ENCODE assay signal across 12 mouse cellular contexts in genomic region chr10:117994768-117995167, GRCm38 (mm10).
DNase-seq lines count a peak whose midpoint lies in the region; ATAC-seq and TF ChIP-seq lines count a peak whose summit lies in the region.
"Had no signal": no experiment of that assay in that cellular context is flagged by ENCODE, and none has a peak within 500 bp of the region (broad histone marks: within the 10 kb centered on the region; RNA-seq: fewer than 3 reads in every experiment).

No protein-coding gene starts in this region.

- H3K4me1 ChIP-seq in forebrain, embryonic 10.5 days, result peaks cover 25% of the 10 kb centered on the region
- H3K4me1 ChIP-seq in forebrain, embryonic 15.5 days, result peaks cover 12% of the 10 kb centered on the region
- H3K4me1 ChIP-seq in hindbrain, embryonic 15.5 days (replicated peaks), result peaks cover 14% of the 10 kb centered on the region
- H3K4me1 ChIP-seq in midbrain, postnatal 0 days (ENCODE audit: insufficient read depth, low read length), result 0 out of 2 replicates have a peak, but pooled peaks cover 3% of the 10 kb centered on the region
- no peaks in the 10 kb centered on the region for H3K4me1 ChIP-seq in liver, postnatal 0 days (ENCODE audit: insufficient read depth)
- H3K4me1 ChIP-seq: heart, embryonic 10.5 days; stomach, embryonic 15.5 days had no signal

- H3K4me3 ChIP-seq in forebrain, embryonic 10.5 days, result peak overlapping the region; percentile 20; the same call in 1 of the 2 replicates
- H3K4me3 ChIP-seq in forebrain, embryonic 15.5 days, result no peak overlapping the region
- no peak overlapping the region for H3K4me3 ChIP-seq in hindbrain, embryonic 15.5 days
- no peak overlapping the region for H3K4me3 ChIP-seq in midbrain, postnatal 0 days (ENCODE audit: low read depth, low read length)
- H3K4me3 ChIP-seq in liver, postnatal 0 days (ENCODE audit: low read depth, low read length), result no peak overlapping the region
- H3K4me3 ChIP-seq: heart, embryonic 10.5 days; stomach, embryonic 15.5 days had no signal

- H3K4me2 ChIP-seq in forebrain, embryonic 15.5 days (replicated peaks), result no peak overlapping the region
- H3K4me2 ChIP-seq in hindbrain, embryonic 15.5 days, result peak overlapping the region; percentile 10; the same call in 1 of the 2 replicates
- H3K4me2 ChIP-seq in midbrain, postnatal 0 days (ENCODE audit: low read depth, low read length, poor library complexity, severe bottlenecking), result no peak overlapping the region
- H3K4me2 ChIP-seq in liver, postnatal 0 days (ENCODE audit: low read depth, low read length), result no peak overlapping the region
- H3K4me2 ChIP-seq: stomach, embryonic 15.5 days had no signal

- no peaks in the 10 kb centered on the region for H3K36me3 ChIP-seq in forebrain, embryonic 10.5 days (replicated peaks)
- H3K36me3 ChIP-seq in forebrain, embryonic 15.5 days, result no peaks in the 10 kb centered on the region
- no peaks in the 10 kb centered on the region for H3K36me3 ChIP-seq in hindbrain, embryonic 15.5 days
- H3K36me3 ChIP-seq in midbrain, postnatal 0 days (ENCODE audit: insufficient read depth, low read length), result no peaks in the 10 kb centered on the region
- H3K36me3 ChIP-seq in liver, postnatal 0 days (replicated peaks; ENCODE audit: insufficient read depth, low read length), result no peaks in the 10 kb centered on the region
- H3K36me3 ChIP-seq: heart, embryonic 10.5 days; stomach, embryonic 15.5 days had no signal

- TF ChIP-seq EP300 in liver, postnatal 0 days (IDR thresholded peaks at IDR 0.05; ENCODE audit: low read depth), result no peak

- H3K9ac ChIP-seq in forebrain, embryonic 15.5 days (replicated peaks), result no peak overlapping the region
- no peak overlapping the region for H3K9ac ChIP-seq in hindbrain, embryonic 15.5 days
- H3K9ac ChIP-seq in midbrain, postnatal 0 days (replicated peaks; ENCODE audit: low read length, poor library complexity, severe bottlenecking), result no peak overlapping the region
- no peak overlapping the region for H3K9ac ChIP-seq in liver, postnatal 0 days (replicated peaks)
- H3K9ac ChIP-seq: stomach, embryonic 15.5 days had no signal

- 26% methylated on average over 9 of the region's 9 CpGs for WGBS in forebrain, embryonic 10.5 days
- 9% methylated on average over 9 of the region's 9 CpGs for WGBS in forebrain, embryonic 15.5 days
- 14% methylated on average over 9 of the region's 9 CpGs for WGBS in hindbrain, embryonic 15.5 days
- 18% methylated on average over 9 of the region's 9 CpGs for WGBS in midbrain, postnatal 0 days
- 83% methylated on average over 9 of the region's 9 CpGs for WGBS in liver, postnatal 0 days (ENCODE audit: insufficient replicate concordance)

- peak; percentile 47 for DNase-seq in forebrain, embryonic 10.5 days (ENCODE audit: extremely low spot score, low spot score)
- peak; percentile 27 to 30 for DNase-seq in cerebellum, postnatal 10 days
- peak; percentile 30 for DNase-seq in midbrain, postnatal 0 days (ENCODE audit: low spot score)
- DNase-seq in liver, postnatal 0 days, result no peak
- DNase-seq in gastrocnemius, adult 18-20 months (ENCODE audit: low spot score), result no peak
- DNase-seq in adrenal gland, adult (ENCODE audit: inconsistent age in 2 of 2, low spot score in 1 of 2), result no peak
- DNase-seq: adrenal gland, postnatal 25 days had no signal

- no peak overlapping the region for H3K27ac ChIP-seq in forebrain, embryonic 10.5 days
- no peak overlapping the region for H3K27ac ChIP-seq in forebrain, embryonic 15.5 days (replicated peaks)
- no peak overlapping the region for H3K27ac ChIP-seq in hindbrain, embryonic 15.5 days (replicated peaks)
- H3K27ac ChIP-seq in midbrain, postnatal 0 days (ENCODE audit: low read depth, low read length), result no peak overlapping the region
- no peak overlapping the region for H3K27ac ChIP-seq in liver, postnatal 0 days (ENCODE audit: low read depth)
- H3K27ac ChIP-seq: heart, embryonic 10.5 days; stomach, embryonic 15.5 days had no signal

- no peak for TF ChIP-seq CTCF in midbrain, postnatal 0 days (IDR thresholded peaks at IDR 0.05)
- TF ChIP-seq CTCF in liver, postnatal 0 days (IDR thresholded peaks at IDR 0.05; ENCODE audit: low read depth), result no peak

- peaks cover 51% of the 10 kb centered on the region for H3K27me3 ChIP-seq in forebrain, embryonic 10.5 days (ENCODE audit: poor library complexity, severe bottlenecking)
- H3K27me3 ChIP-seq in forebrain, embryonic 15.5 days, result no peaks in the 10 kb centered on the region
- H3K27me3 ChIP-seq in hindbrain, embryonic 15.5 days, result no peaks in the 10 kb centered on the region
- no peaks in the 10 kb centered on the region for H3K27me3 ChIP-seq in midbrain, postnatal 0 days (ENCODE audit: insufficient read depth, low read length)
- H3K27me3 ChIP-seq in liver, postnatal 0 days (ENCODE audit: insufficient read depth, low read length), result no peaks in the 10 kb centered on the region
- H3K27me3 ChIP-seq: stomach, embryonic 15.5 days had no signal

- ATAC-seq in forebrain, embryonic 15.5 days (replicated peaks), result no peak
- peak; percentile 42; the same call in 1 of the 2 replicates for ATAC-seq in hindbrain, embryonic 15.5 days (ENCODE audit: low FRiP score, low read depth)
- no peak for ATAC-seq in midbrain, postnatal 0 days (ENCODE audit: low FRiP score)
- no peak for ATAC-seq in liver, postnatal 0 days
- ATAC-seq: inflammation-experienced regulatory T-cells, adult 6 months had no signal

- no peaks in the 10 kb centered on the region for H3K9me3 ChIP-seq in forebrain, embryonic 10.5 days
- H3K9me3 ChIP-seq in forebrain, embryonic 15.5 days, result no peaks in the 10 kb centered on the region
- H3K9me3 ChIP-seq in hindbrain, embryonic 15.5 days, result no peaks in the 10 kb centered on the region
- H3K9me3 ChIP-seq in midbrain, postnatal 0 days (ENCODE audit: low read length), result no peaks in the 10 kb centered on the region
- H3K9me3 ChIP-seq in liver, postnatal 0 days (ENCODE audit: low read length), result no peaks in the 10 kb centered on the region
- H3K9me3 ChIP-seq: heart, embryonic 10.5 days; stomach, embryonic 15.5 days had no signal

Comparison
In these comparisons a context has a peak if more than half of its experiments do, and no peak if none do; other contexts are left out.
1. DNase-seq: peak in forebrain, embryonic 10.5 days (single experiment), cerebellum, postnatal 10 days (2 of 2) and midbrain, postnatal 0 days (single experiment); none in liver, postnatal 0 days (single experiment), gastrocnemius, adult 18-20 months (single experiment) and adrenal gland, adult (0 of 2).